Mouse (Mus musculus) Muller cell, postnatal 12 days (primary cell): ENCODE results near the gene Tnks2.
"Not testable (repeated sequence)": the region's sequence is repeated elsewhere in the genome, so short reads cannot be mapped to it uniquely, and the experiment has no call there.

ENCODE experiments used
- DNase-seq: peaks from one replicate; pipeline ENCODE4 v3.0.0-alpha.2; 2015; ENCODE audit errors: inconsistent ontology term

Gene Tnks2

GRCm38 (mm10) chr19:36833788-36834531 is at the start of gene Tnks2:
Gene Tnks2, plus strand, starts transcription at chr19:36834232.
- peak; percentile 99 for DNase-seq

DNA sequence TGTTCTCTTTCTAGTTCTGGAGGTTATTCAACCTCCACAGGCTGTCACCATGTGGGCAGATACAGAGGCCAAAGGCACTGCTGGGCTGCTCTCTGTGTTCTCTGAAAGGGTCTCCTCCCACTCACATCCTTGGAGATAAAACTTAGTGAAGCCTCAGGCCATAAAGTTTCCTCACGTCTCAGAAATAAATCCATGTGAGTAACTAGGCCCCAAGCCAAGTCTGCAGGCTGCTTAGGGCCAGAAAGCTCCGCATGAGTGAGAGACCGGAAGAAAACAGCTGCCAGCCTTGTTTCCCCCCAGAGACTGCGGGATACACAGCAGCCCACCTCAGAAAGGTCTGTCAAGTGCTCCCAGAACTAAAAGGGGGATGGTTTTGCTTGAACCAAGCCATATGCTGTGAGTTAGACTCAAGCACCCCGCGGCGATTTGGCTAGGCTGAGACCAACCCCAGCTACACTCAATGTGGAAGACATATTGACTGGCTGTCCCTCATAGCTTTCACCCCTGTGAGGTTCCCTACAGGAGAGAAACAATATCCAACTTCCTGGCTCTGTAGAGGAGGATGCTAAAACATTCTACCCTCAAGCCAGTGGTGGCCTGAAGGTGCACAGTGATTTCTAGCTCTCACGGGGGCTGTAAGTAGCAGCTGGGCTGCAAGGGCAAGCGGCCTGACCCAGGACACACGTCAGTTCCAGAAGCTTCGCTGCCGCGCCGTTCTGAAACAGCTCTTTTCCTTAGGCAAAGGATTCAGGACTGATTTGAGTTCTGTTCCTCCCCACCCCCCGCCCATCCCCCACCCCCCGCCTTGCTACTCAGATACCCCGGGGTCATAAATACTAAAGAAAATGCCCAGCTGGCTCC is 43.9 kb upstream of the Tnks2 start:
- peak; percentile 19 for DNase-seq

DNA sequence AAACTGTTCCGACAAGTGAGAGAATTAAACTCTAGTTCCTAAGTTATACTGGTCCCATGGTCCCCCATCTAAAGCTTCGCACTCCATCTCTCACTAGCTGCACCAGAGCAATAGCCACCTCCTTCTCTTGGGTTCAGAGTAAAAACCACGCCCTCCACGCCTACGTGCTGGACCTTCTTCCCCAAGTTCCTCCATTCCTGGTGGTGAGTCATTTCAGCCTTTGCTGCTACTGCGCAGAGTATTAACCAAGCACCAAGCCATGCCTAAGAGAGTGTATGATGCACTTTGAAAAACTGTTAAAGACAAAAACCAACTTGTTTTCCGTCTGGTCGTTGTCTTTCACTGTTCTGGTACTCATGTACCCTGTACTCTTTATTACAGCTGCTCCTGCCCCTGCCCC is 41.4 kb upstream of the Tnks2 start:
- DNase-seq = no peak

- DNase-seq = no peak
Observed at GRCm38 (mm10) chr19:36793450-36793849, 40.6 kb upstream of the Tnks2 start.

- DNase-seq = no peak
Observed at GRCm38 (mm10) chr19:36794008-36794407, 40.0 kb upstream of the Tnks2 start.

DNA sequence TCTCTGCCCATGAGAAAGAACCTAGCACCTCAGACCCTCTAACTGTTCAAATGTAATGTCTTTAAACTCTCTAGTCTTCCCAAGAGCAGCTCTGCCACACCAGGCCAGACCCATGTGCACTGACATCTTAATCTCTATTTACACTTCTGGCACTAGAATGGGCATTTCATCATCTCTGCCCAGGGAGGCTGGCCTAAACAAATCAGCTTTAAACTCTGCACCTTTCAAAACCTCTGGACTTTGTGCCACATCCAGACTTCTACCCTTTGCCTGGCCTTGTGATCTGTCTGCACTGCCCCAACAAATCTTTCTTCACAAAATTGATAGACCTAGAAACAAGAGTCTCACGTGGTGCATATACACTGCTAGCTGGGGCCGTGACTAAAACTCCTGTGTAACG is 38.8 kb upstream of the Tnks2 start:
- no peak for DNase-seq

GRCm38 (mm10) chr19:36796931-36797330 is 37.1 kb upstream of the Tnks2 start:
- DNase-seq = no peak

- no peak for DNase-seq
Observed at GRCm38 (mm10) chr19:36800288-36800687, 33.7 kb upstream of the Tnks2 start.

GRCm38 (mm10) chr19:36801856-36802641 is 32.0 kb upstream of the Tnks2 start:
- DNase-seq = no peak

- DNase-seq = no peak
Observed at GRCm38 (mm10) chr19:36803403-36803802, 30.6 kb upstream of the Tnks2 start.

DNA sequence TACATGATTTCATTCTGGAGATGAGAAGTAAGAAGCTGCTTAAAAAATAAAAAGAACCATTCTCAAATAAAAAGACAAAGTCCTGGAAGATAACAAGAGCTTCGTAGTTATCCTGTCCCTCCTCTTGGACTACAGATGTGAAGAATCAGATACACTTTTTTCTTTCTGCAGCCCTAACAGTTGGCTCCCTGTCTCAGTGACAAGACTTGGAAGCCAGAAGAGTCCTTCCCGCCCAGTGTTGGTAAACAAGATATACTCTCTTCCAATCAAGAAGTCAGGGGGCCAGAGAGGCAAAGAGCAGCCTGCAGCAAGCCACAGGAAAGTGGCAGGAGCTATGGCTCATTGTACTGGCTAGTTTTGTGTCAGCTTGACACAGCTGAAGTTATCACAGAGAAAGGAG is 27.2 kb upstream of the Tnks2 start:
- DNase-seq = no peak

- no peak for DNase-seq
Observed at GRCm38 (mm10) chr19:36808426-36809105, 25.5 kb upstream of the Tnks2 start.

DNA sequence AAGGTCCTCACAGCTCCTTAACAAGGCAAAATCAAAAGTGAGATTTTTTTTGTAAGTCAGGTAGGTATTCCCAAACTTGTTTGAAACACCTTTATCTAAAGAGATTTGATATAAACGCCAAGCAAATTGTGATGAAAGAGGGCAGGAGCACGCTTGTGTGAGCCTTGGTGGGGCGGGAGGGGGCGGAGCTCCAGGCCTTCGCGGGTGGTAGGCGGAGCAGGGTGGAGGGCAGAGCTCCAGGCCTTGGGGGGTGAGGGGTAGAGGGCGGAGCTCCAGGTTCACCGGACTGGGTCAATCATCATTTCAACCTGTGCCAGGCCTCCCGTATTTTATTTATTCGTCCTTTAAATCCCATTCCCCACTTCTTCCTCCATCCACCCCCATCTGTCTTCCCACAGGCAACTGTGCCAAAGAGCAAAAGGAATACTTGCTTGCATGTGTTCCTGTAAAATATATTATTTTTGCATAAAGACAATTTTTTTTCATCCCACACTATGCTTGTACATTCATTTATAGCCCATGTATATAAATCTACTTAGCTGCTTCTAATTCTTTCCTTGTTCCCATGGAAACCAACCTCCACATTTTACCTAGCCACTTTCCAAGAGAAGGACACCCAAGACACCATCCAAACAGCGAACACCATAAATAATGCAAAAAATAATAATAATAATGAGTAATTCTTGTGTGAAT is 24.4 kb upstream of the Tnks2 start:
- DNase-seq = no peak

GRCm38 (mm10) chr19:36812011-36812410 is 22.0 kb upstream of the Tnks2 start:
- DNase-seq = no peak

GRCm38 (mm10) chr19:36815396-36816271 is 18.4 kb upstream of the Tnks2 start:
- DNase-seq = peak; percentile 48

GRCm38 (mm10) chr19:36818141-36818885 is 15.7 kb upstream of the Tnks2 start:
- peak; percentile 53 for DNase-seq

GRCm38 (mm10) chr19:36819199-36819598 is 14.8 kb upstream of the Tnks2 start:
- DNase-seq = no peak

DNA sequence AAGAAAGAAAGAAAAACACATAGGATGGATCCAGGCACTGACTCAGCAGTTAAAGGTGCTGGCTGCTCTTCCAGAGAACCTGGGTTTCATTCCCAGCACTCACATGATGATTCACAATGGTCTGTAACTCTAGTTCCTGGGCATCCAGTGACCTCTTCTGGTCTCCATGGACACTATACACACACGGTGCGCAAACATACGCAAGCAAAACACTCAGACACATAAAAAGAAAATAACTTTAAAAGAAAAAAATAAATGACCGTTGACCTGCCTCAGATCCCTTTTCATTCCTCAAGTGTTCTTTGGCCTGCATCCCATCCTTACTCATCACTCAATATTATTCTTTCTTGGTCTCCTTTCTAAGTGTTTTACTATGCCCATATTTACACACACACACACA is 13.6 kb upstream of the Tnks2 start:
- DNase-seq = no peak

- not testable (repeated sequence) for DNase-seq
Observed at GRCm38 (mm10) chr19:36821301-36821700, 12.7 kb upstream of the Tnks2 start.
